Mouse (Mus musculus): ENCODE data around the gene Pitpnm1.

DNA sequence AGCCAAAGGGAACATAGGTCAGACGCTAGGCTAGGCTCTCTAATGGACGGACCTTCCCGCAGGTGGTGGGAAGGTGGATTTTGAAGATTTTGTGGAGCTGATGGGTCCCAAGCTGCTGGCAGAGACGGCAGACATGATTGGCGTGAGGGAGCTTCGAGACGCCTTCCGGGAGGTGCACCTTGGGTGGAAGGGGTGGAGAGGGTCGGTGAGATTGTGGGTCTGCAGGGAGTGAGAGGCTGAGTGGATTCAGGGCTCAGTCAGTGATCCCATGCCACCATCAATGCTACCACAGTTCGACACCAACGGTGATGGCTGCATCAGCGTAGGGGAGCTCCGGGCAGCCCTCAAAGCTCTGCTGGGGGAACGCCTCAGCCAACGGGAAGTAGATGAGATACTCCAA, 13.6 kb upstream of the Pitpnm1 start:
- TF ChIP-seq USF1 (IDR thresholded peaks at IDR 0.05; ENCODE audit: low read depth, low read length) (no peak), MYC (IDR thresholded peaks at IDR 0.05; ENCODE audit: low read depth, low read length) (no peak), TCF12 (IDR thresholded peaks at IDR 0.05; ENCODE audit: low read depth, low read length) (no peak), ZC3H11A (IDR thresholded peaks at IDR 0.05; ENCODE audit: low read depth, low read length) (no peak), EP300 (IDR thresholded peaks at IDR 0.05; ENCODE audit: low read length) (no peak), CTCF (conservative IDR thresholded peaks at IDR 0.05 in 1 of 2, IDR thresholded peaks at IDR 0.05 in 1 of 2; ENCODE audit: low read depth in 2 of 2, low read length in 2 of 2) (no peak), POLR2A (IDR thresholded peaks at IDR 0.05; ENCODE audit: low read depth, low read length) (no peak), HCFC1 (IDR thresholded peaks at IDR 0.05; ENCODE audit: low read depth, low read length) (no peak), KAT2A (IDR thresholded peaks at IDR 0.05; ENCODE audit: insufficient replicate concordance, low read length) (no peak), RAD21 (IDR thresholded peaks at IDR 0.05; ENCODE audit: low read depth, low read length) (no peak), MAFK (IDR thresholded peaks at IDR 0.05; ENCODE audit: insufficient replicate concordance, low read length) (no peak)
